Mouse (Mus musculus) kidney, adult 2 months (tissue): Measurements from ENCODE around the gene Trub2.

Experiments used
- CTCF ChIP-seq: fragments of 200-500 bp; conservative IDR thresholded peaks from 2 replicates; pipeline ENCODE4 v1.5.1; 2011; ENCODE audit warnings: low read depth, mild to moderate bottlenecking, control low read depth, low read length, moderate library complexity, mixed read lengths; ENCODE audit not compliant: insufficient read depth, insufficient read length
- POLR2A ChIP-seq: fragments of 200-500 bp; IDR thresholded peaks from one replicate; pipeline ENCODE4 v1.6.1; 2011; ENCODE audit warnings: low read depth, low read length, control low read depth

GRCm38 (mm10) chr2:29751497-29751896, 36.8 kb downstream of the Trub2 start, which contains the start of gene Gm13420:
- TF ChIP-seq CTCF: no peak
- no peak for TF ChIP-seq POLR2A
